ENCODE assay signal across 8 mouse cellular contexts in genomic region chr1:185203196-185203908, GRCm38 (mm10). TPM values are rescaled to one million over a fixed set of nuclear protein-coding genes. Genes with fewer than 3 reads are reported as not detected.
A peak's percentile ranks its signal among the peaks of the same experiment; 100 is the strongest.
DNase-seq lines count a peak whose midpoint lies in the region; ATAC-seq and TF ChIP-seq lines count a peak whose summit lies in the region.

No protein-coding gene starts in this region.

- ATAC-seq in hindbrain, embryonic 16.5 days = no peak
- peak; percentile 0; the same call in 1 of the 2 replicates for ATAC-seq in liver, embryonic 14.5 days (ENCODE audit: insufficient read depth)

- peak overlapping the region; percentile 93 for H3K9ac ChIP-seq in hindbrain, embryonic 16.5 days (ENCODE audit: low read depth, low read length)
- H3K9ac ChIP-seq in liver, embryonic 14.5 days (replicated peaks) = peak overlapping the region; percentile 84

- H3K27ac ChIP-seq in forebrain, embryonic 10.5 days = peak overlapping the region; percentile 89
- H3K27ac ChIP-seq in hindbrain, embryonic 16.5 days (ENCODE audit: low read depth, low read length) = peak overlapping the region; percentile 77
- peak overlapping the region; percentile 73 for H3K27ac ChIP-seq in liver, embryonic 14.5 days

- no peak for TF ChIP-seq EP300 in liver, embryonic 14.5 days (IDR thresholded peaks at IDR 0.05; ENCODE audit: low read depth)

- peak overlapping the region; percentile 95 for H3K4me2 ChIP-seq in hindbrain, embryonic 16.5 days (ENCODE audit: low read length)
- H3K4me2 ChIP-seq in liver, embryonic 14.5 days (ENCODE audit: low read depth) = peak overlapping the region; percentile 99

- no peak for TF ChIP-seq CTCF in liver, embryonic 14.5 days (IDR thresholded peaks at IDR 0.05; ENCODE audit: low read depth)

- peak overlapping the region; percentile 90 for H3K4me3 ChIP-seq in forebrain, embryonic 10.5 days
- H3K4me3 ChIP-seq in hindbrain, embryonic 16.5 days (ENCODE audit: low read length) = peak overlapping the region; percentile 95
- peak overlapping the region; percentile 76 to 93 for H3K4me3 ChIP-seq in liver, embryonic 14.5 days (ENCODE audit: insufficient read depth in 1 of 2, low read depth in 2 of 2, low read length in 2 of 2)

- peak; percentile 21 to 36 for DNase-seq in adrenal gland, postnatal 36 days
- DNase-seq in adrenal gland, postnatal 4 days (ENCODE audit: low spot score in 2 of 2) = no peak
- DNase-seq in c-Kit-negative CD71-positive TER-119-positive erythroid progenitor cells, embryonic 14.5 days (ENCODE audit: low read depth, low spot score) = peak; percentile 31
- DNase-seq in forebrain, embryonic 10.5 days (ENCODE audit: extremely low spot score, low spot score) = peak; percentile 27
- DNase-seq in liver, embryonic 14.5 days (ENCODE audit: low read depth in 3 of 3, low spot score in 3 of 3) = peak in 1 of 3 experiments; percentile 35
- DNase-seq in neural tube, embryonic 10.5 days (ENCODE audit: extremely low spot score, low spot score) = peak; percentile 41
- DNase-seq in frontal cortex, postnatal 25 days (ENCODE audit: low spot score in 2 of 2) = no peak

- peaks cover 41% of the 10 kb centered on the region for H3K4me1 ChIP-seq in forebrain, embryonic 10.5 days
- peaks cover 25% of the 10 kb centered on the region for H3K4me1 ChIP-seq in hindbrain, embryonic 16.5 days (ENCODE audit: control insufficient read depth, insufficient read depth, low read depth, low read length)
- peaks cover 8 to 22% of the 10 kb centered on the region in 2 experiments for H3K4me1 ChIP-seq in liver, embryonic 14.5 days (replicated peaks; ENCODE audit: control insufficient read depth in 2 of 2, insufficient read depth in 2 of 2, low read length in 1 of 2)

- H3K9me3 ChIP-seq in forebrain, embryonic 10.5 days = no peaks in the 10 kb centered on the region
- H3K9me3 ChIP-seq in hindbrain, embryonic 16.5 days (ENCODE audit: control insufficient read depth, low read length) = no peaks in the 10 kb centered on the region
- H3K9me3 ChIP-seq in liver, embryonic 14.5 days (ENCODE audit: control insufficient read depth, low read length) = no peaks in the 10 kb centered on the region

- H3K27me3 ChIP-seq in forebrain, embryonic 10.5 days (ENCODE audit: poor library complexity, severe bottlenecking) = no peaks in the 10 kb centered on the region
- H3K27me3 ChIP-seq in hindbrain, embryonic 16.5 days (replicated peaks; ENCODE audit: control insufficient read depth, insufficient read depth, low read length) = no peaks in the 10 kb centered on the region
- no peaks in the 10 kb centered on the region for H3K27me3 ChIP-seq in liver, embryonic 14.5 days (ENCODE audit: control insufficient read depth, insufficient read depth, low read length)

- 7% methylated on average over 23 of the region's 23 CpGs for WGBS in forebrain, embryonic 10.5 days
- 4% methylated on average over 23 of the region's 23 CpGs for WGBS in hindbrain, embryonic 16.5 days
- WGBS in liver, embryonic 14.5 days (ENCODE audit: insufficient replicate concordance) = 3% methylated on average over 23 of the region's 23 CpGs

- H3K36me3 ChIP-seq in forebrain, embryonic 10.5 days (replicated peaks) = peaks cover 3% of the 10 kb centered on the region; the same call in 1 of the 2 replicates
- H3K36me3 ChIP-seq in hindbrain, embryonic 16.5 days (ENCODE audit: control insufficient read depth, insufficient read depth, low read length) = no peaks in the 10 kb centered on the region
- no peaks in the 10 kb centered on the region; the same call in 1 of the 2 replicates for H3K36me3 ChIP-seq in liver, embryonic 14.5 days (replicated peaks; ENCODE audit: control insufficient read depth, insufficient read depth, low read depth)

RNA-seq across cellular contexts. Expression of gene Rab3gap2, which starts 0.6 kb away (rescaled TPM):
- total RNA-seq in adrenal gland, postnatal 36 days (2021) = 10 to 100 TPM; 51.9 to 63.2 TPM
- 10 to 100 TPM; 45.9 to 51.1 TPM for total RNA-seq in adrenal gland, postnatal 4 days (2021)
- polyA plus RNA-seq in forebrain, embryonic 10.5 days (2016; fragmentation: Nextera tagmentation; extraction: Ambion mirVana) = 18.4 and 19.0 TPM in 2 replicates
- polyA plus RNA-seq in hindbrain, embryonic 16.5 days (2015; fragmentation: Nextera tagmentation; extraction: Ambion mirVana) = 21.8 and 25.2 TPM in 2 replicates
- polyA plus RNA-seq in liver, embryonic 14.5 days (2012; rRNA removed) = 7.7 and 9.6 TPM in 2 replicates
- 10.2 and 12.0 TPM in 2 replicates for polyA plus RNA-seq in liver, embryonic 14.5 days (2014; fragmentation: Nextera tagmentation; extraction: Ambion mirVana)

Comparison
In these comparisons a context has a peak if more than half of its experiments do, and no peak if none do; other contexts are left out.
1. DNase-seq: peak in adrenal gland, postnatal 36 days (2 of 2), c-Kit-negative CD71-positive TER-119-positive erythroid progenitor cells, embryonic 14.5 days (single experiment), forebrain, embryonic 10.5 days (single experiment) and neural tube, embryonic 10.5 days (single experiment); none in adrenal gland, postnatal 4 days (0 of 2) and frontal cortex, postnatal 25 days (0 of 2).
2. Peak in every context shown above with its lines, with median percentiles within 50 percentile points of each other: H3K27ac ChIP-seq and H3K4me3 ChIP-seq.